Mouse (Mus musculus): ENCODE measurements at regions not wholly inside any gene's neighbourhood (a gene's known extent, or its start where the extent isn't known, plus 50 kb on each side); places are given as distances from the start of the nearest gene placed in this dataset.

DNA sequence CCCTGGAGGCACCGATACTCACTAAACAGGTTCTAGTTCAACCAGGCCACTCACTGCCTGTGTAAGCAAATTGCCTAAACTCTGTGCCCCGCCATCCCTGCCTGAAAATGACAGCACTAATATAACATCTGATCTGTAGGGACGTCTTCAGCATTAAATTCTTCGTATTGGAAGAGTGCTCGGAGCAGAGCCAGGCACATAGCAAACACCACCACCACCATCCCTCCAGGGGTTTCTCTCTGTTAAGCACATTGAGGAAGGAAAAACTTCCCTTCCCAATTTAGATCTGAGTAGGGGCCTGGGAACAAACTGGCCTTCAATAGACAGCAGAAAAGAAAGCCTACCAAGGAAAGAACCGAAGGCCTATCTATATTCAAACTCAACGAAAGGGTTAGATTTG, 124.4 kb downstream of the Tmem17 start:
- no peak overlapping the region for H3K4me2 ChIP-seq (ENCODE audit: low read depth, low read length)
- no peaks in the 10 kb centered on the region for H3K9me3 ChIP-seq (ENCODE audit: low read length)
- no peak overlapping the region for H3K27ac ChIP-seq (ENCODE audit: low read depth)
- H3K27me3 ChIP-seq (ENCODE audit: insufficient read depth, low read length) = no peaks in the 10 kb centered on the region
- TF ChIP-seq CTCF (IDR thresholded peaks at IDR 0.05; ENCODE audit: low read depth) (no peak), EP300 (IDR thresholded peaks at IDR 0.05; ENCODE audit: low read depth) (no peak)
- H3K36me3 ChIP-seq (replicated peaks; ENCODE audit: insufficient read depth, low read length) = no peaks in the 10 kb centered on the region
- H3K4me1 ChIP-seq (ENCODE audit: insufficient read depth) = peaks cover 12% of the 10 kb centered on the region
- no peak overlapping the region for H3K9ac ChIP-seq (replicated peaks)
- WGBS (ENCODE audit: insufficient replicate concordance) = 74% methylated on average over 7 of the region's 7 CpGs
- ATAC-seq = no peak
- no peak overlapping the region for H3K4me3 ChIP-seq (ENCODE audit: low read depth, low read length)
- no peak for DNase-seq

DNA sequence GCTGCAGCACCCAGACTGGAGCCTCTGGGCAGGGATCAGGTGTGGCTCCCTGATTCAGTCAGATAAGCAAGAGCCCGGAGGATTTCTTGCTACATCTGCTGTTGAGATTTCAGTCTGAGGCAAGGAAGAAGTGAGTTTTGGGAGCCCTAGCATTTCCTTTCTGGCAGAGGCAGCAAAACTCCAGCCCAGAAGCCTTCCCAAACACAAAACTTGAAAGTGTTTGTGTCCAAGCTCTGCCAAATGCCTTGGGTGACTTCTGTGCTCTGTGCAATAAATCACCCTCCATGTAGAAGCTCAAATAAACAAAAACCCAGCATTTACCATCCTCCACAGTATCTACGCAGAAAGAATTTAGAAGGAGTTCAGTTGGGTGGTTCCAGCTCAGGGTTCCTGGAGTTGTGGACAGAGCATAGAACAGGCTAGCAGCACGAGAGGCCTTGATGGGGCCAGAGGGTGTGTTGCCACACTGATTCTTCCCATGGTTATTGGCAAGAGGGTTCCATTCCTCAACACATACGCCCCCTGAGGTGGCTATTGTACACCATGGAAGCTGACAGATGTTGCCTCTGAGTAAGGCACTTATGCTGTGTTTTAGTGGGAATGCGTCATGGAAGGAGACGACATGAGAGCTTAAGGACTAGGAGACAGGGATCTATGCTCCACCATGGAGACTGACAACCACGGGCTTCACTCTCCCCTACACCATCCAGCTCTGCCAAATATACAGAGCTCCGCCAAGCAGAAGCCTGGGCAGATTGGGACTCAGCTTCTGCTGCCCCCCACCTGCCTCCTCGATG, 125.1 kb downstream of the Tmem17 start:
- ATAC-seq (no peak), DNase-seq (no peak)
- Histone ChIP-seq H3K4me1 (ENCODE audit: insufficient read depth) (peaks cover 9% of the 10 kb centered on the region), H3K27me3 (ENCODE audit: insufficient read depth, low read length) (no peaks in the 10 kb centered on the region), H3K9me3 (ENCODE audit: low read length) (no peaks in the 10 kb centered on the region), H3K9ac (replicated peaks) (no peak overlapping the region), H3K4me3 (ENCODE audit: low read depth, low read length) (no peak overlapping the region), H3K36me3 (replicated peaks; ENCODE audit: insufficient read depth, low read length) (no peaks in the 10 kb centered on the region), H3K4me2 (ENCODE audit: low read depth, low read length) (no peak overlapping the region), H3K27ac (ENCODE audit: low read depth) (no peak overlapping the region)
- TF ChIP-seq EP300 (IDR thresholded peaks at IDR 0.05; ENCODE audit: low read depth) (no peak), CTCF (IDR thresholded peaks at IDR 0.05; ENCODE audit: low read depth) (no peak)
- 69% methylated on average over 9 of the region's 9 CpGs for WGBS (ENCODE audit: insufficient replicate concordance)

DNA sequence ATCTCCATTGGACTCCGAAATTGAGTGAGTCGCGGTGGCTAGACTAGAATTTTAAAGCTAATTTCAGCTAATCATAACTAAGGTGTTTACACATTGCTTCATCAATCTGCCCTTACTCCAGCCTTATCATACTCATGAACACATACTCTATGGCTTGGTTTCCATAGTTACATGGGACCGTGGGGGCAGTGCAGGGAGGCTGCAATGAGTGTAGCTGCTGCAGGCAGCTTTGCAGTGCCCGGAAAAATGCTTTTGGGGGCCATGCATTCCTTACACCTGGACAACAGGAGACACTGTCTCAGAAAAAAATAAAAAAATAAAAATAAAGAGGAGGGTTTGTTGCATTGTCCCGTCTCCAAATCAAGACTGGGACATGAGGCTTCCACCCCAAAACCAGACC, 126.3 kb downstream of the Tmem17 start:
- TF ChIP-seq EP300 (IDR thresholded peaks at IDR 0.05; ENCODE audit: low read depth) = no peak
- no peak for TF ChIP-seq CTCF (IDR thresholded peaks at IDR 0.05; ENCODE audit: low read depth)
- no peak for ATAC-seq
- H3K4me3 ChIP-seq (ENCODE audit: low read depth, low read length) = no peak overlapping the region
- H3K4me1 ChIP-seq (ENCODE audit: insufficient read depth) = peaks cover 5% of the 10 kb centered on the region
- no peak overlapping the region for H3K9ac ChIP-seq (replicated peaks)
- no peak overlapping the region for H3K4me2 ChIP-seq (ENCODE audit: low read depth, low read length)
- WGBS (ENCODE audit: insufficient replicate concordance) = 68% methylated on average over 6 of the region's 6 CpGs
- H3K27ac ChIP-seq (ENCODE audit: low read depth) = no peak overlapping the region
- DNase-seq = no peak
- no peaks in the 10 kb centered on the region for H3K27me3 ChIP-seq (ENCODE audit: insufficient read depth, low read length)
- no peaks in the 10 kb centered on the region for H3K9me3 ChIP-seq (ENCODE audit: low read length)
- no peaks in the 10 kb centered on the region for H3K36me3 ChIP-seq (replicated peaks; ENCODE audit: insufficient read depth, low read length)

DNA sequence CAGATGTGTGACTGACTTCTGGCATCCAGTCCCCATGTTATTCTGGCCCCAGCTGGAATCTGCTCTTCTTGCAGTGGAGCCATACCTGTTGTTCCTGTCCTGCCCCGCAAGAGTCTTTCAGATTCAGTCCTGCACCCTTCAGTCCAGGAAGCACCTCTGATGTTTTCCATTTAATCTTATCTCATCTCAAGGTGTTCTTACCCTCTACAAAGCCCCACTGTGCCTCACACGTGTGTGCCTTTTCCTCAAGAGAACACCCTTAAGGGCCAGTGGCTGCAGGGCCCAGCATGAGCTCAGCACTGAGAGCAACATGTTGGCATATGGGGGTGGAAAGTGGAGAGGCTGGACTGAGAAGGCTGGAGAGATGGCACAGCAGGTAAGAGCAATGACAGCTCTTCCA, 126.8 kb downstream of the Tmem17 start:
- TF ChIP-seq EP300 (IDR thresholded peaks at IDR 0.05; ENCODE audit: low read depth) (no peak), CTCF (IDR thresholded peaks at IDR 0.05; ENCODE audit: low read depth) (no peak)
- no peak overlapping the region for H3K4me2 ChIP-seq (ENCODE audit: low read depth, low read length)
- H3K9me3 ChIP-seq (ENCODE audit: low read length) = no peaks in the 10 kb centered on the region
- no peaks in the 10 kb centered on the region for H3K36me3 ChIP-seq (replicated peaks; ENCODE audit: insufficient read depth, low read length)
- no peak for ATAC-seq
- no peak overlapping the region for H3K4me3 ChIP-seq (ENCODE audit: low read depth, low read length)
- H3K9ac ChIP-seq (replicated peaks) = no peak overlapping the region
- peaks cover 5% of the 10 kb centered on the region for H3K4me1 ChIP-seq (ENCODE audit: insufficient read depth)
- no peak for DNase-seq
- H3K27ac ChIP-seq (ENCODE audit: low read depth) = no peak overlapping the region
- no peaks in the 10 kb centered on the region for H3K27me3 ChIP-seq (ENCODE audit: insufficient read depth, low read length)
- 55% methylated on average over 2 of the region's 2 CpGs for WGBS (ENCODE audit: insufficient replicate concordance)

DNA sequence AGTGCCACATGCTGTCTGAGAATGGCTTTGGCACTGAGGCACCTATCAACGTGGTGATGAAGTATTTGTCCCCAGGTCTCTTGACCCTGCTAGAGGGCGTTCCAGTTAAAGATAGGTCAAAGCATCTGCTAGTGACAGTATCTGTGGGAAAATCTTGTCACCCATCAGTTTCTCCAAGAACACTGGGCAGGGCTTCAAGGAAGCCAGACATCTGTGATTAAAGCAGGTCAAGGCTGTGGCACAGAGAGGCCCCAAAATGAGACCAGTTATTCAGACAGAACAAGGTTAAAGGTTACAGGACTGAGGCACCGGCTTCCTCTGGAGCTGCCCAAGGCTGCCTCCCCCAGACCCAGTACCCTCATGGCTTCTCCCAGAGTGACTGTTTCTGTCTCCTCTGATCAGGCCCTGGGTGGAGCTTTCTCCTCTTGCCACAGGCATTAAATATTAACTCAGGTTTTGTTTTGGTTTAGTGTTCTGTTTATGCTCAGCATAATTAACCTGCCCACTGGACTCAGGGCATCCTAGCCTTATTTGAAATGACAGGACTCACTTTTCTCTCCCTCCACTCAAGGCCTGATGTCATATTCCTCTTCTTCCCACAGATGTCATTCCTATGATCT, 128.6 kb downstream of the Tmem17 start:
- TF ChIP-seq CTCF (IDR thresholded peaks at IDR 0.05; ENCODE audit: low read depth) (no peak), EP300 (IDR thresholded peaks at IDR 0.05; ENCODE audit: low read depth) (no peak)
- WGBS (ENCODE audit: insufficient replicate concordance) = 32% methylated on average over 3 of the region's 3 CpGs
- ATAC-seq = no peak
- Histone ChIP-seq H3K27ac (ENCODE audit: low read depth) (no peak overlapping the region), H3K36me3 (replicated peaks; ENCODE audit: insufficient read depth, low read length) (no peaks in the 10 kb centered on the region), H3K4me3 (ENCODE audit: low read depth, low read length) (no peak overlapping the region), H3K9me3 (ENCODE audit: low read length) (no peaks in the 10 kb centered on the region), H3K4me1 (ENCODE audit: insufficient read depth) (peaks cover 14% of the 10 kb centered on the region), H3K9ac (replicated peaks) (no peak overlapping the region), H3K4me2 (ENCODE audit: low read depth, low read length) (no peak overlapping the region), H3K27me3 (ENCODE audit: insufficient read depth, low read length) (no peaks in the 10 kb centered on the region)
- no peak for DNase-seq

DNA sequence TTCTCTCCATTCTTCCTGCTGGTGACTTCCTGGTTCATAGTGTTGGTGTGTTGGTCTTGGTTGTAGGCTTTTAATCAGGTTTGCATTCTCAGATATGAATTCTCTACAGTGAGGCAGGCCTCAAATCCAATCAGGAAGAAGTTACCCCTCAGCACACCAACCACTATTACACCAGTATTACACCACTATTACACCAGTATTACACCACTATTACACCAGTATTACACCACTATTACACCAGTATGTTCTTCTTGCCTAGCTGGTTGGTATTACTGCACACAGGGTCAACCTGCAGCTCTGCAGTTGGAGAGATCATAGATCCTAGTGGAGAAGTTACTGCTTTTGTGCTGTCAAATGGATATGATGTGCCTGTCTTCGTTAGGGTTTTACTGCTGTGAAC, 129.6 kb downstream of the Tmem17 start:
- H3K9me3 ChIP-seq (ENCODE audit: low read length) = no peaks in the 10 kb centered on the region
- H3K4me3 ChIP-seq (ENCODE audit: low read depth, low read length) = no peak overlapping the region
- no peak for TF ChIP-seq EP300 (IDR thresholded peaks at IDR 0.05; ENCODE audit: low read depth)
- no peak for TF ChIP-seq CTCF (IDR thresholded peaks at IDR 0.05; ENCODE audit: low read depth)
- H3K4me1 ChIP-seq (ENCODE audit: insufficient read depth) = peaks cover 14% of the 10 kb centered on the region
- WGBS (ENCODE audit: insufficient replicate concordance) = 74% methylated on average over 1 of the region's 1 CpGs
- DNase-seq (no peak), ATAC-seq (no peak)
- H3K9ac ChIP-seq (replicated peaks) = no peak overlapping the region
- H3K4me2 ChIP-seq (ENCODE audit: low read depth, low read length) = no peak overlapping the region
- no peak overlapping the region for H3K27ac ChIP-seq (ENCODE audit: low read depth)
- no peaks in the 10 kb centered on the region for H3K36me3 ChIP-seq (replicated peaks; ENCODE audit: insufficient read depth, low read length)
- no peaks in the 10 kb centered on the region for H3K27me3 ChIP-seq (ENCODE audit: insufficient read depth, low read length)
